Mouse (Mus musculus): ENCODE data around the gene Tmem163. TPM values are rescaled to one million over a fixed set of nuclear protein-coding genes. Genes with fewer than 3 reads are reported as not detected.

Gene Tmem163
- total RNA-seq, 2 experiments from 2014 or later: 0.47 TPM; not detected in 1

GRCm38 (mm10) chr1:127651564-127651963 is 27.8 kb downstream of the Tmem163 start:
- no peak for DNase-seq

- no peak for DNase-seq
These were observed 36.2 kb downstream of the Tmem163 start for GRCm38 (mm10) chr1:127642976-127643769.

DNA sequence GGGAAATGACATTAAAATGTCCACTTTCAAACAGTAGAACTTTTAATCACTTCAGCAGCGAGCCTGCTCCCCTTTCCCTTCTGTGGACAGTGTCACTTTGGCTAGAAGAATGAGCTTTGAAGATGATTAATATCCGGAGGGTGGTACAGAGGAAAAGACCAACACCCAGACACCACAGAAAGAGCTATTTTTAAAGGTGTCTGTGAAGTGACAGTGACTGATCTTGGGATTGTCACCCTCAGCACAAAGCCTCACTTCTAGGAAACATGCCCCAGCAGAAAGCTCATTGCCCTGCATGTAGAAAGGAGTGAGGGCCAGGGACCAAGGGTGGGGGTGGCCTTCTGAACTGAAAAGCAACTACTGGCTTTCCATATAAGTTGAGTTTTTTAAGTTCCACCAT is 41.4 kb downstream of the Tmem163 start:
- DNase-seq: no peak

DNA sequence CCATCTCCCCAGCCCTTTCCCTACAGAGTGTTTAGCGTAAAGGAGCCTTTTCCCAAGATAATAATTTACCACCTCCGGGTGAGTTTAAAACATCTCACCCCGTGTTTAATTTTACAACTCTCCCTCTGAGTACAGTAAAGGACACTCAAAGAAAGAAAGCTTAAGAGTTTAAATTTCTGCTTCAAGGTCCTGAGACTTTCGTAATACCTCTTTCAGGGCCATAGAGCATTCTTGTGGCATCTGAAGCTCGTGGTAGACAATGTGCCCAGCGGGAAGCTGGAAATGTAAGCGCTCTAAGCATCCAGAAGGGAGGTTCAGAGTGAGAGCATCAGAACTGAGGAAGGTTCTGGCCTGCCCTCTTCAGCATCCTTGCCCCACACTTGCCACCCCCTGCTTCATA is 52.2 kb downstream of the Tmem163 start:
- no peak for DNase-seq

- DNase-seq: no peak
These were observed 53.6 kb downstream of the Tmem163 start for GRCm38 (mm10) chr1:127625577-127626362.

GRCm38 (mm10) chr1:127622349-127622748 is 57.0 kb downstream of the Tmem163 start:
- no peak for DNase-seq

DNA sequence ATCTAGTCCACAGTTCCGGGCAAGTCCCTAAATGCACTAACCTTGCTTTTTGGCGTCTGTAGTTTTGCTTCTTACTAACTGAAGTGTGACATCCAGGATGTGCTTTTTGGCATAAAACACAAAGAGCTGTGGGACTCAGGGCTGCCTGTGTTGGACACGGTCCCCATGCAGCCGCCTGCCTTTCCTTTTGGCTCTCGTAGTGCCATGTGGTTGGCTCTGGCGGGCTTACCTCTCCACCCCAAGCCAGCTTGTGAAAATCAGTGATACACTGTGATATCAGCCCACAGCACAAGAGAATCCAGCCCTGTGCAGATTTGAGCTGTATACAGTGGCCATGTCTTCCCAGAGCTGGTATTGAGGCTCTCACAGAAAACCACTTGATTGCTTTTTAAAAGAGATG is 60.3 kb downstream of the Tmem163 start:
- no peak for DNase-seq

DNA sequence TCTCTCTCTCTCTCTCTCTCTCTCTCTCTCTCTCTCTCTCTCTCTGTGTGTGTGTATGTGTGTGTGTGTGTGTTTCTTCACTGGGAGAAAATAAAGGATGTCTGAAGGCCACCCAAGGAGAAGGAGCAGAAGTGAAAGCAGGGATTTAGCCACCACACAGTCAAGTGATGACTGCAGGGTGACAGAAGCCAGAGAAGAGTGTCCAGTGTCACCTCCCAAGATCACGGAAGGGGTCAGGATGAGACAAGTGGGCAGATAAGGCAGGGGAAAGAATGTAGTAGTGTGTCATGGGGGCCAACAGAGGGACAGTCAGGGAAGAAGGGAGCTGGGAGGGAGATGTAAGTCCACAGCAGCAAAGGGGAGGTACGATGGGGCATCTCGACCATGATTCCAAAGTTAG is 69.0 kb downstream of the Tmem163 start:
- DNase-seq: no peak

DNA sequence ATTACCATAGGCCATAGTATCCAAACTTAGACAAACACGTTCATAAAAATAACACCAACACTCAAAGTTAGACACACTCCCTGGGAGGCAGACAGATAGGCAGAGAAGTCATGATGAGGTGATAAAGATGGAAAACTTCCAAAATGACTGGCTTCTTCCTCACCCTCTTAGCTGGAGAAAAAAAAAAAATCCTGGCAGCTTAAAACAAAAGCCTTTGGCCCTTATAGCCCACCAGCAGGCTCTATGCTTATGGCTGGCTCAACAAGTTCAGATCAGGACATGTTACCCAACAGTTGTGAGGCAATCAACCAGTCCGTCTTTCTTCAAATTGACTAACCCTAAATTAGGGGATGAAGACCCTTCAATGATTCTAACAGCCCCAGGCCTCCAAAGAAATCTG is 69.5 kb downstream of the Tmem163 start:
- no peak for DNase-seq

GRCm38 (mm10) chr1:127608326-127608725 is 71.0 kb downstream of the Tmem163 start:
- DNase-seq: no peak

GRCm38 (mm10) chr1:127603697-127604631 is 75.4 kb downstream of the Tmem163 start:
- DNase-seq: no peak

- DNase-seq: no peak
These were observed 83.2 kb downstream of the Tmem163 start for GRCm38 (mm10) chr1:127596143-127596542.

DNA sequence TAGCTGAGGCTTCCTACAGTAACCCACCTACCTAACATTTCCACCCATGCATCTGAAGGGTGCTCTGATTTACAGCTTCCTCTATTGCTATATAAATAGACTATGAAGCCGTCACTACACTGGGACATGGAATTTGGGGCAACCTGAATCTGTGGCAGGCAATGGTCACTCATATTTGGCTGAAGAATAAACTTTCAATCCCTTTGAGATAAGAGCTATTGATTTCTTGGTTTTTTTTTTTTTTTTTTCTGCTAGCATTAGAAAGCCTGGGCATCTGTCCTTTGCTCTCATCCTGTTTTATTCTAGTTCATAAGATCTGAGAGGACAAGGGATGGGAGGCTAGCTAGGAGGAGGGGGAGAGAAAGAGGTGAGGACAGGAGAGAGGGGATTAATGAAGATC is 83.6 kb downstream of the Tmem163 start:
- no peak for DNase-seq

- no peak for DNase-seq
These were observed 89.8 kb downstream of the Tmem163 start for GRCm38 (mm10) chr1:127589542-127589941.

- DNase-seq: no peak
These were observed 92.3 kb downstream of the Tmem163 start for GRCm38 (mm10) chr1:127587071-127587470.

DNA sequence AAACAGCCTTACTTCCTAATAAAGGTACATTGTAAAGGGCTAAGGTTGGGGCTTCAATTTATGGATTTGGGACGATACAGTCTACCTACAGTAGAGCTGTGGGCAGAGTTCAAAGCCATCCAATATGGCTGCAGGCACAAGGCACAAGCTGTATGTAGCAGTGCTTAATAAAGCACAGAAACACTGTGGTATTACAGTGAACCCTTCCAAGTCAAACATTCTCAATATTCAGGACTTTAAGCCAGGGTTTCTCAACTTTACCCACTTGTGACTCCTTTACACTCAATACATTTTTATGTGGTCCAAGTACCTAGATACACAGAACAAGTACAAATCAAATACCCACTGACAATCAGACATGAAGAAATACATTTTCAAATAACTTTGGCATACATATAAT is 93.2 kb downstream of the Tmem163 start:
- no peak for DNase-seq

DNA sequence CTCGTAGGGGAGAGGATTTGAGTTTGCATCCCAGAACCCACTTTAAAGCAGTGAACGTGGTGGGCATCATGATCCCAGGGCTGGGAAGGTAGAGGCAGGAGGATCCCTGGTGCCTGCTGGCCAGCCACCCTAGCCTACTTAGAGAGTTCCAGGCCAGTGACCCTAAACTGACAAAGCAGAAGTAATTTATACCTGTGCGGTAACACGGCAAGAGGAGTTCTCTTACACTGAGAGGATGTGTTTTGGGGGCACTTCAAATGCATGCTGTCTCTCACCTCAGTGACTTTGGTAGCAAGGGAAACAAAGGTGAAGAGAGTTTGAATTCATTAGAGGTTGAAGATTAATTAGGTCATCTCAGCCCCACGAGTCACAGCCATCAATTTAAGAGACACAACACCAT is 101.4 kb downstream of the Tmem163 start:
- no peak for DNase-seq

DNA sequence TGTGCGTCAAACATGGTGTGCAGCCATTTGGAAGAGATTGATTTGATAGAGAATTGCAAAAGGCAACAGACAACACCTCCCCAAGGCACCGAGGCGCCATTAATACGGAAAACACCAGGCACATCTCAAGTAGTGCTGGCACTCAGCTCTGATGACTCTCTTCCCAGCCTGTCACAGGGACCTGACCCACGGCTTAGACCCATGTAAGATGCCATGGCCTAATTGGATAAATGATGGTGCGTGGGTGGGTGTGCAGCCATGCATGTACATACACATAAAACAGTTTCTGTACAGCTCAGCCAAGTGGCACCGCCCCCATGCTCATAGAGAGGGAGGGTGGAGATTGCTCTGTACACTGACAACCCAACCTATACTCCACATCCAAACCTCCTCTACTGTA is 102.3 kb downstream of the Tmem163 start:
- DNase-seq: no peak

DNA sequence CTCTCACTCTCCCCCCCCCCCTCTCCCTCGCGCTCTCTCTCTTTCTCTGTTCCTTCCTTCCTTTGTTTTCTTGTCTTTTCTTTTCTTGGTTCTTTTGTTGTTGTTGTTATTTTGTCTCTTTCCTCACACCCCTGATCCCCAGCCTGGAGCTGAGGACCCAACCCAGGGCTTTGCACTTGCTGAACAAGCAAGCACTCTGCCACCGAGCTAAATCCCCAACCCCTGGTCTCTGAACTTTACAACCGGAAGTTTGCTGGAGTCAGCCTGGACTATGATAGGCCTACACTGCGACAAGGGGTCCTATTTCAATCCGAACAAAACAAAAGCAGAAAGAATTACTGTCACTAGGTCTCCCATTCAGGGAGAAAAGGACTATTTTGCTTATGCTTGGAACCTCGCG is 102.8 kb downstream of the Tmem163 start:
- DNase-seq: no peak

- DNase-seq: no peak
These were observed 103.2 kb downstream of the Tmem163 start for GRCm38 (mm10) chr1:127576143-127576542.

GRCm38 (mm10) chr1:127575692-127576091 is 103.7 kb downstream of the Tmem163 start:
- DNase-seq: no peak

- no peak for DNase-seq
These were observed 106.2 kb downstream of the Tmem163 start for GRCm38 (mm10) chr1:127573186-127573585.

- DNase-seq: no peak
These were observed 110.7 kb downstream of the Tmem163 start for GRCm38 (mm10) chr1:127568641-127569040.
